Comparison of ENCODE assay signal across 8 mouse cellular contexts in the genomic region with DNA sequence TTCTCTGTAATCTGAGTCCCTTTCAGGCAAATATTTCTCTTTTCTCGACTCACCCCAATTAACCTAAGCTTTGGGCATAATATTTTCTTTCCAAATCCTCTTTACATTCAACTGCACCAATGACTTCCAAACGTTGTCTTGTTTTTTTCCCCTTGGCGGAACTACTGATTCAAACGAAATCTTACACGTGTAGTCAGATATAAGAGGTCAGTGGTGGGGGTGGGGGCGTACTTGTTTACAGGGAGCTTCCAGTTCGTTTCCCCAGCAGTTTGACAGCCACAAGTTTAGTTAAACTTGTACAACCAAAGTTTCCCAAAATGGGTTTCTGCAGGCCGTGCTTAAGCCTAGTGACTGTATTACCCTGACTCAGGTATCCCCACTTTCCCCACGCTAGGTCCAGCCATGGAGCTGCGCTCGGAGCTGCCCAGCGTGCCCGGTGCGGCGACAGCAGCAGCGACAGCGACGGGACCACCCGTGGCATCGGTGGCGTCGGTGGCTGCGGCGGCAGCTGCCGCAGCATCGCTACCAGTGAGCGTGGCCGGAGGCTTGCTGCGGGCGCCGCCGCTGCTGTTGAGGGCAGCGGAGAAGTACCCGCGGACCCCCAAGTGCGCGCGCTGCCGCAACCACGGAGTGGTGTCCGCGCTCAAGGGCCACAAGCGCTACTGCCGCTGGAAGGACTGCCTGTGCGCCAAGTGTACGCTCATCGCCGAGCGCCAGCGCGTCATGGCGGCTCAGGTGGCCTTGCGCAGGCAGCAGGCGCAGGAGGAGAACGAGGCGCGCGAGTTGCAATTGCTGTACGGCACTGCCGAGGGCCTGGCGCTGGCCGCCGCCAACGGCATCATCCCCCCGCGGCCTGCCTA. TPM values are rescaled to one million over a fixed set of nuclear protein-coding genes. Genes with fewer than 3 reads are reported as not detected.
A peak's percentile ranks its signal among the peaks of the same experiment; 100 is the strongest.
DNase-seq lines count a peak whose midpoint lies in the region; ATAC-seq lines count a peak whose summit lies in the region.

No protein-coding gene starts in this region.

- no peak overlapping the region for H3K9ac ChIP-seq in kidney, embryonic 15.5 days
- no peak overlapping the region for H3K9ac ChIP-seq in midbrain, embryonic 16.5 days (ENCODE audit: low read depth, low read length)

- H3K4me1 ChIP-seq in kidney, embryonic 15.5 days, result peaks cover 62% of the 10 kb centered on the region
- peaks cover 51% of the 10 kb centered on the region for H3K4me1 ChIP-seq in hindbrain, embryonic 10.5 days (replicated peaks)
- H3K4me1 ChIP-seq in midbrain, embryonic 16.5 days (ENCODE audit: control insufficient read depth, insufficient read depth, low read length), result peaks cover 17% of the 10 kb centered on the region

- H3K9me3 ChIP-seq in kidney, embryonic 15.5 days (replicated peaks), result peaks cover 4% of the 10 kb centered on the region; the same call in 1 of the 2 replicates
- H3K9me3 ChIP-seq in hindbrain, embryonic 10.5 days, result no peaks in the 10 kb centered on the region
- H3K9me3 ChIP-seq in midbrain, embryonic 16.5 days (replicated peaks; ENCODE audit: control insufficient read depth, low read length, poor library complexity, severe bottlenecking), result no peaks in the 10 kb centered on the region

- peak overlapping the region; percentile 52 for H3K4me2 ChIP-seq in kidney, embryonic 15.5 days
- H3K4me2 ChIP-seq in midbrain, embryonic 16.5 days (ENCODE audit: low read length), result peak overlapping the region; percentile 32

- no peak overlapping the region for H3K27ac ChIP-seq in kidney, embryonic 15.5 days
- peak overlapping the region; percentile 45; the same call in 1 of the 2 replicates for H3K27ac ChIP-seq in hindbrain, embryonic 10.5 days
- 0 out of 2 replicates have a peak overlapping the region, but pooled peaks have one; percentile 10 for H3K27ac ChIP-seq in midbrain, embryonic 16.5 days (ENCODE audit: low read length)

- H3K36me3 ChIP-seq in kidney, embryonic 15.5 days, result no peaks in the 10 kb centered on the region
- H3K36me3 ChIP-seq in hindbrain, embryonic 10.5 days, result no peaks in the 10 kb centered on the region
- no peaks in the 10 kb centered on the region for H3K36me3 ChIP-seq in midbrain, embryonic 16.5 days (ENCODE audit: control insufficient read depth, insufficient read depth, low read length)

- DNase-seq in kidney, postnatal 25 days, result no peak
- DNase-seq in embryo, embryonic 10 days (ENCODE audit: low spot score), result peak; percentile 69
- DNase-seq in hindbrain, embryonic 10.5 days (ENCODE audit: low spot score), result peak; percentile 62
- no peak for DNase-seq in ovary, postnatal 10 days (ENCODE audit: low spot score)
- DNase-seq in layer of hippocampus, adult 8-10 months (ENCODE audit: low spot score in 2 of 2), result no peak

- H3K4me3 ChIP-seq in kidney, embryonic 15.5 days (replicated peaks), result peak overlapping the region; percentile 34
- H3K4me3 ChIP-seq in hindbrain, embryonic 10.5 days, result peak overlapping the region; percentile 60
- peak overlapping the region; percentile 16 for H3K4me3 ChIP-seq in midbrain, embryonic 16.5 days (ENCODE audit: low read depth, low read length)

- peaks cover 99% of the 10 kb centered on the region for H3K27me3 ChIP-seq in kidney, embryonic 15.5 days
- H3K27me3 ChIP-seq in hindbrain, embryonic 10.5 days (ENCODE audit: insufficient read depth, poor library complexity, severe bottlenecking), result peaks cover 100% of the 10 kb centered on the region
- H3K27me3 ChIP-seq in midbrain, embryonic 16.5 days (ENCODE audit: control insufficient read depth, insufficient read depth, low read depth, low read length), result peaks cover 71% of the 10 kb centered on the region

- WGBS in kidney, embryonic 15.5 days, result under 1% methylated on average over 63 of the region's 66 CpGs
- under 1% methylated on average over 66 of the region's 66 CpGs for WGBS in hindbrain, embryonic 10.5 days
- under 1% methylated on average over 66 of the region's 66 CpGs for WGBS in midbrain, embryonic 16.5 days

- no peak for ATAC-seq in kidney, embryonic 15.5 days (replicated peaks; ENCODE audit: low FRiP score)
- no peak for ATAC-seq in midbrain, embryonic 16.5 days
- ATAC-seq in erythroblast, adult 5-6 weeks (replicated peaks; ENCODE audit: low FRiP score, poor library complexity, severe bottlenecking), result no peak

RNA-seq across cellular contexts. Expression of a gene that starts 1.8 kb away (rescaled TPM):
- 0.08 and 0.13 TPM in 2 replicates for polyA plus RNA-seq in kidney, embryonic 15.5 days (2015; fragmentation: Nextera tagmentation; extraction: Ambion mirVana)
- polyA plus RNA-seq in hindbrain, embryonic 10.5 days (2016; fragmentation: Nextera tagmentation; extraction: Ambion mirVana), result 0.30 and 0.41 TPM in 2 replicates
- polyA plus RNA-seq in midbrain, embryonic 16.5 days (2015; fragmentation: Nextera tagmentation; extraction: Ambion mirVana), result 0.44 and 0.67 TPM in 2 replicates
- not detected in 2 replicates for total RNA-seq in erythroblast, adult 5-6 weeks (2015; ENCODE audit: low replicate concordance)
- total RNA-seq in erythroblast, adult 5-6 weeks (2017; ENCODE audit: low replicate concordance), result 0.51 TPM in 1 of 2 replicates, not detected in the other
- 1 to 10 TPM; 1.7 to 3.4 (median 2.2) TPM for total RNA-seq in layer of hippocampus, adult 8-10 months (2022)

Comparison
In these comparisons a context has a peak if more than half of its experiments do, and no peak if none do; other contexts are left out.
1. DNase-seq: peak in embryo, embryonic 10 days (single experiment) and hindbrain, embryonic 10.5 days (single experiment); none in kidney, postnatal 25 days (0 of 2), ovary, postnatal 10 days (single experiment) and layer of hippocampus, adult 8-10 months (0 of 2).
2. Peak in every context shown above with its lines, with median percentiles within 50 percentile points of each other: H3K4me3 ChIP-seq.